Mouse (Mus musculus): ENCODE data around the gene Lgals12. TPM values are rescaled to one million over a fixed set of nuclear protein-coding genes. Genes with fewer than 3 reads are reported as not detected.

Gene Lgals12
- polyA plus RNA-seq (2016; fragmentation: Nextera tagmentation; extraction: Ambion mirVana), result 0.08 and 0.24 TPM in 2 replicates

- Histone ChIP-seq H3K9me3 (no peaks in the 10 kb centered on the region), H3K27ac (replicated peaks) (peak within 1 kb of the TSS; percentile 5; the same call in 1 of the 2 replicates), H3K4me3 (peak within 1 kb of the TSS; percentile 50), H3K4me1 (peaks cover 27% of the 10 kb centered on the region), H3K36me3 (replicated peaks) (no peaks in the 10 kb centered on the region), H3K27me3 (replicated peaks; ENCODE audit: low read depth, poor library complexity, severe bottlenecking) (peaks cover 34% of the 10 kb centered on the region)
- WGBS, result 6% methylated on average over 15 of the region's 15 CpGs
- peak; percentile 30 for DNase-seq (ENCODE audit: low spot score)
Observed at GRCm38 (mm10) chr19:7606801-7607689, at the start of gene Lgals12. Lgals12 (minus strand) TSS chr19:7607193.

GRCm38 (mm10) chr19:7648913-7649666 lies 42.1 kb upstream of the Lgals12 start:
- Histone ChIP-seq H3K27ac (replicated peaks) (no peak overlapping the region), H3K36me3 (replicated peaks) (no peaks in the 10 kb centered on the region), H3K9me3 (no peaks in the 10 kb centered on the region), H3K27me3 (replicated peaks; ENCODE audit: low read depth, poor library complexity, severe bottlenecking) (no peaks in the 10 kb centered on the region), H3K4me3 (no peak overlapping the region), H3K4me1 (no peaks in the 10 kb centered on the region)
- WGBS, result 78% methylated on average over 8 of the region's 8 CpGs
- no peak for DNase-seq (ENCODE audit: low spot score)

GRCm38 (mm10) chr19:7633786-7634185 lies 26.8 kb upstream of the Lgals12 start:
- DNase-seq (ENCODE audit: low spot score), result no peak
- H3K27ac ChIP-seq (replicated peaks), result no peak overlapping the region
- H3K9me3 ChIP-seq, result no peaks in the 10 kb centered on the region
- H3K27me3 ChIP-seq (replicated peaks; ENCODE audit: low read depth, poor library complexity, severe bottlenecking), result no peaks in the 10 kb centered on the region
- no peaks in the 10 kb centered on the region for H3K36me3 ChIP-seq (replicated peaks)
- no peaks in the 10 kb centered on the region for H3K4me1 ChIP-seq
- H3K4me3 ChIP-seq, result no peak overlapping the region
- 75% methylated on average over 1 of the region's 1 CpGs for WGBS

GRCm38 (mm10) chr19:7633021-7633420 lies 26.0 kb upstream of the Lgals12 start:
- Histone ChIP-seq H3K4me3 (no peak overlapping the region), H3K36me3 (replicated peaks) (no peaks in the 10 kb centered on the region), H3K9me3 (no peaks in the 10 kb centered on the region), H3K27me3 (replicated peaks; ENCODE audit: low read depth, poor library complexity, severe bottlenecking) (no peaks in the 10 kb centered on the region), H3K4me1 (no peaks in the 10 kb centered on the region), H3K27ac (replicated peaks) (no peak overlapping the region)
- DNase-seq (ENCODE audit: low spot score), result no peak

- DNase-seq (ENCODE audit: low spot score), result peak; percentile 75
- Histone ChIP-seq H3K27me3 (replicated peaks; ENCODE audit: low read depth, poor library complexity, severe bottlenecking) (peaks cover 33% of the 10 kb centered on the region), H3K4me1 (no peaks in the 10 kb centered on the region), H3K36me3 (replicated peaks) (no peaks in the 10 kb centered on the region), H3K4me3 (no peak overlapping the region), H3K9me3 (no peaks in the 10 kb centered on the region), H3K27ac (replicated peaks) (no peak overlapping the region)
- 44% methylated on average over 7 of the region's 7 CpGs for WGBS
Observed at GRCm38 (mm10) chr19:7617696-7618095, 10.7 kb upstream of the Lgals12 start.

- Histone ChIP-seq H3K27me3 (replicated peaks; ENCODE audit: low read depth, poor library complexity, severe bottlenecking) (peaks cover 39% of the 10 kb centered on the region), H3K9me3 (no peaks in the 10 kb centered on the region), H3K4me3 (no peak overlapping the region), H3K4me1 (peaks cover 6% of the 10 kb centered on the region), H3K27ac (replicated peaks) (no peak overlapping the region), H3K36me3 (replicated peaks) (no peaks in the 10 kb centered on the region)
- peak; percentile 7 for DNase-seq (ENCODE audit: low spot score)
- 54% methylated on average over 3 of the region's 3 CpGs for WGBS
Observed at GRCm38 (mm10) chr19:7617085-7617484, 10.1 kb upstream of the Lgals12 start.

GRCm38 (mm10) chr19:7616231-7616930 lies 9.4 kb upstream of the Lgals12 start:
- H3K9me3 ChIP-seq, result no peaks in the 10 kb centered on the region

GRCm38 (mm10) chr19:7613151-7613550 lies 6.2 kb upstream of the Lgals12 start:
- no peaks in the 10 kb centered on the region for H3K36me3 ChIP-seq (replicated peaks)
- no peak overlapping the region for H3K27ac ChIP-seq (replicated peaks)
- peaks cover 9% of the 10 kb centered on the region for H3K4me1 ChIP-seq
- no peaks in the 10 kb centered on the region for H3K9me3 ChIP-seq
- 81% methylated on average over 7 of the region's 7 CpGs for WGBS
- peaks cover 63% of the 10 kb centered on the region for H3K27me3 ChIP-seq (replicated peaks; ENCODE audit: low read depth, poor library complexity, severe bottlenecking)
- peak; percentile 9 for DNase-seq (ENCODE audit: low spot score)
- no peak overlapping the region for H3K4me3 ChIP-seq

More at GRCm38 (mm10) chr19:7616231-7616930, 9.4 kb upstream of the Lgals12 start:
- Histone ChIP-seq H3K27ac (replicated peaks) (no peak overlapping the region), H3K27me3 (replicated peaks; ENCODE audit: low read depth, poor library complexity, severe bottlenecking) (peaks cover 46% of the 10 kb centered on the region), H3K4me3 (no peak overlapping the region), H3K36me3 (replicated peaks) (no peaks in the 10 kb centered on the region), H3K4me1 (peaks cover 9% of the 10 kb centered on the region)
- DNase-seq (ENCODE audit: low spot score), result peak; percentile 4
- WGBS, result 80% methylated on average over 5 of the region's 5 CpGs

GRCm38 (mm10) chr19:7611942-7612757 lies 5.2 kb upstream of the Lgals12 start, which contains the start of gene Hrasls5:
Hrasls5 (plus strand) TSS chr19:7612541.
- H3K9me3 ChIP-seq, result no peaks in the 10 kb centered on the region
- H3K4me1 ChIP-seq, result peaks cover 14% of the 10 kb centered on the region
- peak; percentile 41 for DNase-seq (ENCODE audit: low spot score)
- WGBS, result 3% methylated on average over 54 of the region's 54 CpGs
- peak within 1 kb of the TSS; percentile 60 for H3K27ac ChIP-seq (replicated peaks)
- H3K27me3 ChIP-seq (replicated peaks; ENCODE audit: low read depth, poor library complexity, severe bottlenecking), result peaks cover 71% of the 10 kb centered on the region
- peak within 1 kb of the TSS; percentile 62 for H3K4me3 ChIP-seq
- no peaks in the 10 kb centered on the region for H3K36me3 ChIP-seq (replicated peaks)

- Histone ChIP-seq H3K9me3 (no peaks in the 10 kb centered on the region), H3K27me3 (replicated peaks; ENCODE audit: low read depth, poor library complexity, severe bottlenecking) (peaks cover 41% of the 10 kb centered on the region), H3K36me3 (replicated peaks) (no peaks in the 10 kb centered on the region), H3K4me3 (no peak overlapping the region), H3K4me1 (peaks cover 33% of the 10 kb centered on the region), H3K27ac (replicated peaks) (peak overlapping the region; percentile 5; the same call in 1 of the 2 replicates)
- WGBS, result 74% methylated on average over 7 of the region's 7 CpGs
- no peak for DNase-seq (ENCODE audit: low spot score)
Observed at GRCm38 (mm10) chr19:7607690-7608201, 753 bp upstream of the Lgals12 start.

GRCm38 (mm10) chr19:7605930-7606783 lies 836 bp downstream of the Lgals12 start:
- Histone ChIP-seq H3K4me1 (peaks cover 25% of the 10 kb centered on the region), H3K36me3 (replicated peaks) (no peaks in the 10 kb centered on the region), H3K9me3 (no peaks in the 10 kb centered on the region), H3K27me3 (replicated peaks; ENCODE audit: low read depth, poor library complexity, severe bottlenecking) (peaks cover 25% of the 10 kb centered on the region), H3K4me3 (peak overlapping the region; percentile 50), H3K27ac (replicated peaks) (peak overlapping the region; percentile 5; the same call in 1 of the 2 replicates)
- 5% methylated on average over 15 of the region's 15 CpGs for WGBS
- peak; percentile 61 for DNase-seq (ENCODE audit: low spot score)

Data from embryonic facial prominence, embryonic 10.5 days (tissue).